Mouse (Mus musculus) right cerebral cortex, postnatal 14 days (tissue): Measurements from ENCODE around the gene Klhl24.
A peak's percentile ranks its signal among the peaks of the same experiment; 100 is the strongest.
"Not testable (repeated sequence)": the region's sequence is repeated elsewhere in the genome, so short reads cannot be mapped to it uniquely, and the experiment has no call there.

Experiments used
- DNase-seq: peaks from one replicate; pipeline ENCODE4 v3.0.0; 2022

The Klhl24 gene

GRCm38 (mm10) chr16:20097069-20097710 is at the start of gene Klhl24:
Gene Klhl24 (plus strand): TSS chr16:20097542.
- DNase-seq: peak; percentile 87

GRCm38 (mm10) chr16:20052655-20053054 is 44.7 kb upstream of the Klhl24 start:
- no peak for DNase-seq

- DNase-seq: no peak
Measured at GRCm38 (mm10) chr16:20072770-20073169, 24.6 kb upstream of the Klhl24 start.

GRCm38 (mm10) chr16:20076675-20077074 is 20.7 kb upstream of the Klhl24 start:
- DNase-seq: no peak

GRCm38 (mm10) chr16:20080271-20080670 is 17.1 kb upstream of the Klhl24 start:
- no peak for DNase-seq

GRCm38 (mm10) chr16:20084623-20085022 is 12.7 kb upstream of the Klhl24 start:
- no peak for DNase-seq

GRCm38 (mm10) chr16:20085250-20085905 is 12.0 kb upstream of the Klhl24 start:
- no peak for DNase-seq

GRCm38 (mm10) chr16:20086976-20087375 is 10.4 kb upstream of the Klhl24 start:
- DNase-seq: peak; percentile 7

GRCm38 (mm10) chr16:20089636-20090035 is 7.7 kb upstream of the Klhl24 start:
- no peak for DNase-seq

GRCm38 (mm10) chr16:20090921-20091575 is 6.3 kb upstream of the Klhl24 start:
- no peak for DNase-seq

- DNase-seq: no peak
Measured at GRCm38 (mm10) chr16:20095966-20096365, 1.4 kb upstream of the Klhl24 start.

- peak; percentile 85 for DNase-seq
Measured at GRCm38 (mm10) chr16:20097711-20098374, 501 bp downstream of the Klhl24 start.

- DNase-seq: no peak
Measured at GRCm38 (mm10) chr16:20098375-20098727, 1.0 kb downstream of the Klhl24 start.

GRCm38 (mm10) chr16:20098866-20099629 is 1.7 kb downstream of the Klhl24 start:
- no peak for DNase-seq

- no peak for DNase-seq
Measured at GRCm38 (mm10) chr16:20106996-20107395, 9.7 kb downstream of the Klhl24 start.

GRCm38 (mm10) chr16:20108961-20109360 is 11.6 kb downstream of the Klhl24 start:
- DNase-seq: no peak

GRCm38 (mm10) chr16:20112649-20113048 is 15.3 kb downstream of the Klhl24 start:
- no peak for DNase-seq

- no peak for DNase-seq
Measured at GRCm38 (mm10) chr16:20116069-20116468, 18.7 kb downstream of the Klhl24 start.

- not testable (repeated sequence) for DNase-seq
Measured at GRCm38 (mm10) chr16:20126319-20126883, 29.1 kb downstream of the Klhl24 start.

GRCm38 (mm10) chr16:20130397-20130796 is 33.1 kb downstream of the Klhl24 start:
- DNase-seq: no peak

GRCm38 (mm10) chr16:20140772-20141531 is 43.6 kb downstream of the Klhl24 start, which contains the start of gene Yeats2:
Gene Yeats2 (plus strand): TSS chr16:20141063.
- DNase-seq: peak; percentile 81

- no peak for DNase-seq
Measured at GRCm38 (mm10) chr16:20144568-20144967, 47.2 kb downstream of the Klhl24 start.
